Mouse (Mus musculus): ENCODE results near the gene Cxxc4. TPM values are rescaled to one million over a fixed set of nuclear protein-coding genes. Genes with fewer than 3 reads are reported as not detected.

The Cxxc4 gene
- polyA plus RNA-seq, 1 experiment from 2014 or later: 2.4 TPM

DNA sequence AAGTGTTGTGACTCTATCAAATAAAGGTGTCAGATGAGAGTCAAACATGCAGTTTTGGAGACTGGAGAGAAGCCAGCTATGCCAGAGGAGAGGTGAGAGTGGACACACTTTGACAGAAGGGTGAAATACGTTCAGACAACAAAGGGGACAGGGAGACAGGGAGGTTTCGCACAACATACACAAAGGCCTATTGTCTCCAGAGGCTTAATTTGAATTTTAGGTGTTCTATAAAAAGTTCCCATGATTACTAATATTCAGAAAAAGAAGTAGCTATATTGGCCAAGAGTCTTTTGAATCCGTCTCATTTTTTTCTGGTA lies 67.2 kb downstream of the Cxxc4 start:
- Histone ChIP-seq H3K9me3 (ENCODE audit: low read depth, low read length) (no peaks in the 10 kb centered on the region), H3K36me3 (ENCODE audit: insufficient read depth) (no peaks in the 10 kb centered on the region), H3K4me1 (ENCODE audit: insufficient read depth) (peaks cover 7% of the 10 kb centered on the region; the same call in 1 of the 2 replicates), H3K4me2 (peak overlapping the region; percentile 49), H3K4me3 (ENCODE audit: low read depth, low read length) (no peak overlapping the region), H3K9ac (no peak overlapping the region), H3K27ac (ENCODE audit: low read depth) (no peak overlapping the region), H3K27me3 (ENCODE audit: insufficient read depth, low read length) (no peaks in the 10 kb centered on the region)
- TF ChIP-seq CTCF (IDR thresholded peaks at IDR 0.05; ENCODE audit: low read depth): no peak
- WGBS: 36% methylated on average over 3 of the region's 3 CpGs
- ATAC-seq (ENCODE audit: insufficient read depth): no peak
- DNase-seq: peak; percentile 3

DNA sequence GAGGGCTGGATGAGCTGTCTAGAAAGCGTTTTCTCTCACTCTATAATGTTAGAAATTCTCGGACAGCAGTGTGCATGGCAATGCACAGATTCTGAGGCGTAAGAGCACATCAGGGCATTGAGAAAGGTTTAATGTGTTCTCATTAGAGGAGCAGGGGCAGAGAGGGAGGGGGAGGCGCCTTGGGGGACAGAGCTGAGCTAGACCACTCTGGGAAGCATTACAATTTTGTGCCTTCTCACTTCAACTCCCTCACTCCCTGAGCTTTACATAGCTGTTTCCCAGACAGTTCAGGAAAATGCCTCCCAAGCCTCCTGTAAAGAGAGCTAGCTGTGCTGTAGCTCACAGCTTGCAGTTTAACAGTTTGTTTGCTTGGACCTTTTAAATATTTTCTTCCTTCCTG lies 70.2 kb downstream of the Cxxc4 start:
- ATAC-seq (ENCODE audit: insufficient read depth) (peak; percentile 44; the same call in 1 of the 2 replicates), DNase-seq (peak; percentile 30)
- 15% methylated on average over 4 of the region's 4 CpGs for WGBS
- no peaks in the 10 kb centered on the region for H3K27me3 ChIP-seq (ENCODE audit: insufficient read depth, low read length)
- 0 out of 2 replicates have a peak overlapping the region, but pooled peaks have one; percentile 55 for H3K27ac ChIP-seq (ENCODE audit: low read depth)
- no peak overlapping the region for H3K4me3 ChIP-seq (ENCODE audit: low read depth, low read length)
- H3K4me1 ChIP-seq (ENCODE audit: insufficient read depth): peaks cover 7% of the 10 kb centered on the region; the same call in 1 of the 2 replicates
- TF ChIP-seq CTCF (IDR thresholded peaks at IDR 0.05; ENCODE audit: low read depth): no peak
- H3K9me3 ChIP-seq (ENCODE audit: low read depth, low read length): no peaks in the 10 kb centered on the region
- H3K4me2 ChIP-seq: no peak overlapping the region
- H3K9ac ChIP-seq: no peak overlapping the region
- no peaks in the 10 kb centered on the region for H3K36me3 ChIP-seq (ENCODE audit: insufficient read depth)

DNA sequence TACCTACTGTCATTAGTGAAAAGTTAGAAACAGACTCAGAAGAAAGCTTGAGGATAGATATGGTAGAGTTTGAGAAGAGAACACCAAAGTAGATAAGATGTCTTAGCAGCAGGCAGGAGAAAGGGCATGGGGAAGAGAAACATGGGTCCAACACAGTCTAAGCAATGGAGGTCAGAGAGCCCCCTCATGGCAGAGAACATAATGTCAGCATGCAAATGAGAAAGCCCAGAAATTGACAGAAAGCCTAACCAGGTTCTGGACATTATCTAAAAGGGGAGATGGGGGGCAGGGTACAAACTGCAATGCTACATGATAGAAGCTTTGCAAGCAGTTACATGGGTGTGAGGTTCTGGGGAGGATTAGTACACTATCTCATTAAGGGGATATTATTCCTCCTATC lies 71.5 kb downstream of the Cxxc4 start:
- Histone ChIP-seq H3K9me3 (ENCODE audit: low read depth, low read length) (no peaks in the 10 kb centered on the region), H3K4me3 (ENCODE audit: low read depth, low read length) (no peak overlapping the region), H3K36me3 (ENCODE audit: insufficient read depth) (no peaks in the 10 kb centered on the region), H3K4me1 (ENCODE audit: insufficient read depth) (peaks cover 7% of the 10 kb centered on the region; the same call in 1 of the 2 replicates), H3K4me2 (no peak overlapping the region), H3K9ac (no peak overlapping the region), H3K27me3 (ENCODE audit: insufficient read depth, low read length) (no peaks in the 10 kb centered on the region), H3K27ac (ENCODE audit: low read depth) (no peak overlapping the region)
- ATAC-seq (ENCODE audit: insufficient read depth) (no peak), DNase-seq (peak; percentile 8)
- no peak for TF ChIP-seq CTCF (IDR thresholded peaks at IDR 0.05; ENCODE audit: low read depth)

MicroRNAs within 50 kb of the gene (microRNA counts, 519-probe panel; counts per million panel counts)
- microRNA mmu-miR-1895: 1,698 counts per million, percentile 14 among the panel's probes with 10 or more counts

Small RNA genes lying within 50 kb of the gene (microRNA-seq; reads per million reads assigned to microRNA genes)
- gene Mir1895 (ENCODE audit: borderline number of aligned reads): not detected

Measured in lung, embryonic 14.5 days (tissue).